Mouse (Mus musculus) intestine, embryonic 16.5 days (tissue): Measurements from ENCODE around the gene Uhrf1bp1. TPM values are rescaled to one million over a fixed set of nuclear protein-coding genes. Genes with fewer than 3 reads are reported as not detected.

ENCODE experiments used
- ATAC-seq: fragments of 200-750 bp; cut with Nextera tagmentation; 2 replicates; pipeline ENCODE4 v1.8.0; 2017; ENCODE audit warnings: moderate TSS enrichment, moderate library complexity
- H3K27ac ChIP-seq: fragments of 300-500 bp; sonication (generic); 2 replicates; pipeline ENCODE4 v1.5.1; 2014; ENCODE audit warnings: mild to moderate bottlenecking, low read length
- H3K27me3 ChIP-seq: fragments of 300-500 bp; sonication (generic); replicated peaks from 2 replicates; pipeline ENCODE4 v1.6.1; 2014; ENCODE audit warnings: low read length, control low read depth, mixed read lengths; ENCODE audit not compliant: control insufficient read depth, insufficient read depth
- H3K36me3 ChIP-seq: fragments of 300-500 bp; sonication (generic); 2 replicates; pipeline ENCODE4 v1.6.1; 2014; ENCODE audit warnings: low read length, control low read depth; ENCODE audit not compliant: control insufficient read depth, insufficient read depth
- H3K4me1 ChIP-seq: fragments of 300-500 bp; sonication (generic); 2 replicates; pipeline ENCODE4 v1.6.1; 2014; ENCODE audit warnings: low read length, control low read depth, mixed read lengths; ENCODE audit not compliant: control insufficient read depth, insufficient read depth
- H3K4me2 ChIP-seq: fragments of 300-500 bp; sonication (generic); 2 replicates; pipeline ENCODE4 v1.6.1; 2014; ENCODE audit warnings: low read depth, low read length, control low read depth
- H3K4me3 ChIP-seq: fragments of 300-500 bp; sonication (generic); 2 replicates; pipeline ENCODE4 v1.5.1; 2014; ENCODE audit warnings: mild to moderate bottlenecking, low read length
- H3K9ac ChIP-seq: fragments of 300-500 bp; sonication (generic); 2 replicates; pipeline ENCODE4 v1.6.1; 2014; ENCODE audit warnings: low read depth, low read length
- H3K9me3 ChIP-seq: fragments of 300-500 bp; sonication (generic); 2 replicates; pipeline ENCODE4 v1.6.1; 2016; ENCODE audit warnings: low read length, control low read depth; ENCODE audit not compliant: control insufficient read depth
- WGBS: fragments of 180-500 bp; shearing (Covaris S2); extraction: QIAGEN DNeasy Blood & Tissue Kit; methylation state at CpG from one replicate; pipeline ENCODE4 v1.1.7; 2014; 5-methylcytosine and 5-hydroxymethylcytosine counted together
- polyA plus RNA-seq: library from polyadenylated mRNA; unstranded; fragments of >200 nt; fragmentation: Nextera tagmentation; extraction: Ambion mirVana; gene quantifications from 2 replicates; pipeline ENCODE4 v1.2.1, GENCODE M21; 2015

The Uhrf1bp1 gene
- polyA plus RNA-seq, 1 experiment from 2014 or later = 2.3 TPM

- peak overlapping the region; percentile 85 for H3K9ac ChIP-seq
- peaks cover 4% of the 10 kb centered on the region for H3K36me3 ChIP-seq
- WGBS = under 1% methylated on average over 45 of the region's 45 CpGs
- H3K9me3 ChIP-seq = no peaks in the 10 kb centered on the region
- ATAC-seq = peak; percentile 34
- H3K4me1 ChIP-seq = peaks cover 25% of the 10 kb centered on the region
- H3K4me3 ChIP-seq = peak overlapping the region; percentile 78
- no peaks in the 10 kb centered on the region for H3K27me3 ChIP-seq
- H3K4me2 ChIP-seq = peak overlapping the region; percentile 96
- H3K27ac ChIP-seq = peak overlapping the region; percentile 49
Measured at GRCm38 (mm10) chr17:27907512-27908205, 51.4 kb downstream of the Uhrf1bp1 start.

GRCm38 (mm10) chr17:27908206-27908887 is 52.1 kb downstream of the Uhrf1bp1 start:
- WGBS = 1% methylated on average over 12 of the region's 12 CpGs
- peak overlapping the region; percentile 78 for H3K4me3 ChIP-seq

GRCm38 (mm10) chr17:27908888-27909621 is 52.8 kb downstream of the Uhrf1bp1 start, which contains the start of gene Anks1:
TSS of gene Anks1 (plus strand) at chr17:27909306.
- H3K4me1 ChIP-seq = peaks cover 35% of the 10 kb centered on the region
- H3K27me3 ChIP-seq = no peaks in the 10 kb centered on the region
- peak; percentile 92 for ATAC-seq
- H3K27ac ChIP-seq = peak within 1 kb of the TSS; percentile 86
- H3K9me3 ChIP-seq = no peaks in the 10 kb centered on the region
- H3K4me3 ChIP-seq = peak within 1 kb of the TSS; percentile 78
- peak within 1 kb of the TSS; percentile 96 for H3K4me2 ChIP-seq
- under 1% methylated on average over 73 of the region's 78 CpGs for WGBS
- H3K36me3 ChIP-seq = peaks cover 2% of the 10 kb centered on the region; the same call in 1 of the 2 replicates
- peak within 1 kb of the TSS; percentile 85 for H3K9ac ChIP-seq

More at GRCm38 (mm10) chr17:27908206-27908887, 52.1 kb downstream of the Uhrf1bp1 start:
- no peaks in the 10 kb centered on the region for H3K27me3 ChIP-seq
- H3K9ac ChIP-seq = peak overlapping the region; percentile 85
- no peak for ATAC-seq
- peak overlapping the region; percentile 96 for H3K4me2 ChIP-seq
- no peaks in the 10 kb centered on the region for H3K9me3 ChIP-seq
- H3K27ac ChIP-seq = peak overlapping the region; percentile 82
- H3K36me3 ChIP-seq = peaks cover 2% of the 10 kb centered on the region; the same call in 1 of the 2 replicates
- peaks cover 31% of the 10 kb centered on the region for H3K4me1 ChIP-seq

DNA sequence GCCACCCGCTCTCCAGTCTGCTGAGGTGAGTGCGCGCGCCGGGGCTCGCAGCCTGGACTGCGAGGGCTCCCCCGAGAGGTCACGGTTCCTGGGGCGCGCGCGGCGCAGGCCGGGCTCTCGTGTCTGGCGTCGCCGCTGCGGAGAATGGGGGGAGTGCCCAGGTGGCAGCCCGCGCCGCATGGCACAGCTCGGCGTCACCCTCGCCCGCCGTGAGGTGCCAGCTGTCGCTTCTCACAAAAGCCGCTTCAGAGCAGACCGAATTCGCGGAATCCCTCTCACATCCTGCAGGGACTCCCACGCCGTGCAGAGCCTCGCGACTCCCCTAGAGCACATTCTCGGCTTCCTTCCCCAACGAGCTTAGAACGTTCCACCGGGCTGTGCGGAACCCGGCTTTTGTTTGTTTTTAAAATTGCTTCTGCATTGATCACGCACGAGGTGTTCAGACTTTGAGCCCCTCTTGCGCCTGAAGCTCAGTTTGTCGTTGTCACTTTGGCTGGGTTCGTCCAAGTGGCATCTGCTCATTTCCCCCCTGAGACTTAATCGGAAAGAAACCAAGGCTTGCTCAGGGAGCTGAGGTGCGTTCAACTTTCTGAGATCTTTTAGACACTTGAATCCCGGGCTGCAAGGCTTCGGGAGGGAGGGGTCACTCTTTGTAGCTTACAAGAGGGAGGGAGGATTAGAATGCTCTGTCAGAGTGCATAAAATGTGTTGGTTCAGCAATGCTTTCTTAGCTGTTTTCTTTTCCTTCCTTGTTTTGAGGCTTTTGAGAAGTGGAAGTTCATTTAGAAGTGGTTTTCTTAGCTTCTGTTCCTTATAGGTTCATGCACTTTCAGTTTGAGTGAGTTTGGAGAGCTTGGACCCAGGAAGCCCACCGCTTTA is 53.6 kb downstream of the Uhrf1bp1 start, which contains the start of gene Taf11:
TSS of gene Taf11 (minus strand) at position 223 of the 879 bp plus-strand sequence.
- H3K4me3 ChIP-seq = peak within 1 kb of the TSS; percentile 78
- peak within 1 kb of the TSS; percentile 85 for H3K9ac ChIP-seq
- H3K4me2 ChIP-seq = peak within 1 kb of the TSS; percentile 96
- 2% methylated on average over 53 of the region's 53 CpGs for WGBS
- H3K36me3 ChIP-seq = peaks cover 2% of the 10 kb centered on the region; the same call in 1 of the 2 replicates
- H3K4me1 ChIP-seq = peaks cover 35% of the 10 kb centered on the region
- no peaks in the 10 kb centered on the region for H3K27me3 ChIP-seq
- peak within 1 kb of the TSS; percentile 86 for H3K27ac ChIP-seq
- ATAC-seq = peak; percentile 38
- H3K9me3 ChIP-seq = no peaks in the 10 kb centered on the region

- Histone ChIP-seq H3K9me3 (no peaks in the 10 kb centered on the region), H3K9ac (no peak overlapping the region), H3K4me2 (no peak overlapping the region), H3K4me1 (peaks cover 30% of the 10 kb centered on the region), H3K27me3 (no peaks in the 10 kb centered on the region), H3K36me3 (no peaks in the 10 kb centered on the region), H3K27ac (no peak overlapping the region), H3K4me3 (no peak overlapping the region)
- no peak for ATAC-seq
- 86% methylated on average over 7 of the region's 7 CpGs for WGBS
Measured at GRCm38 (mm10) chr17:27911371-27911770, 55.1 kb downstream of the Uhrf1bp1 start.

DNA sequence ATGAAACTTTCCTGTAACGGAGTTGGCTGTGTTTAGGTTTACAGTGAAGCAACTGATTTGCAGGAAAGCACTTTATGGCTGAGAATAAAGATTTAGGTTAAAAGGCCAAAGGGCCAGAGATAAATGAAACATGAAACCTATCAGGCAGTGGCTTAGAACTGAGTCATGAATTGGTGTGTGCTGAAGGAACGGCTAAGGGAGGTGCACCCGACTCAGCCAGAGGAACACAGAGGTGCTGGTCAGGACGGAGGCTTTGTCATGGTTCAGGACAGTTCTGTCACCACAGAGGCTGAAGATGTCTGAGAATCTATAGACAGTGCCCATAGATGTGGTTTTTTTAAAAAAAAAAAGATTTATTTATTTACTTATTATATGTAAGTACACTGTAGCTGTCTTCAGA is 58.5 kb downstream of the Uhrf1bp1 start:
- no peaks in the 10 kb centered on the region for H3K9me3 ChIP-seq
- 56% methylated on average over 4 of the region's 4 CpGs for WGBS
- no peaks in the 10 kb centered on the region for H3K36me3 ChIP-seq
- no peak overlapping the region for H3K4me3 ChIP-seq
- no peak overlapping the region for H3K27ac ChIP-seq
- H3K27me3 ChIP-seq = no peaks in the 10 kb centered on the region
- H3K4me2 ChIP-seq = no peak overlapping the region
- H3K9ac ChIP-seq = no peak overlapping the region
- peak; percentile 58 for ATAC-seq
- peaks cover 25% of the 10 kb centered on the region for H3K4me1 ChIP-seq

DNA sequence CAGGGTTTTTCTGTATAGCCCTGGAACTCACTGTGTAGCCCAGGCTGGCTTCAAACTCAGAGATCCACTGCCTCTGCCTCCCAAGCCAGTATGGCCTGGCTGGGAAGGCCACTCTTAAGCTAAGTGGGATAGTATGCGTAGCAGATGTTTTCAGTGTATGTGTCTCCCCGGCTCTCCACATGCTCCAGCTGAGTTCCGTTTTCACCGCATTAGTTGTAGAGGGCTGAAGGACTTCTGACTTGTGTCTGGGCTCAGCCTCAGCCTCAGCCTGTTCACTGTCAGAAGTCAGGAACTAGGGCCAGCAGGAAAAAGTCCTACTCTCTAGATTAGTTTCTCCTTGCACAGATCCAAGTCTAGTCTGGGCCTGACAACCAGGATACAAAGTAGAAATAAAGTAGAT is 60.1 kb downstream of the Uhrf1bp1 start:
- H3K9me3 ChIP-seq = no peaks in the 10 kb centered on the region
- no peaks in the 10 kb centered on the region for H3K27me3 ChIP-seq
- H3K9ac ChIP-seq = no peak overlapping the region
- H3K4me2 ChIP-seq = no peak overlapping the region
- H3K4me3 ChIP-seq = no peak overlapping the region
- 59% methylated on average over 4 of the region's 4 CpGs for WGBS
- H3K36me3 ChIP-seq = no peaks in the 10 kb centered on the region
- peaks cover 22% of the 10 kb centered on the region for H3K4me1 ChIP-seq
- peak overlapping the region; percentile 60; the same call in 1 of the 2 replicates for H3K27ac ChIP-seq
- ATAC-seq = peak; percentile 21

- H3K4me3 ChIP-seq = no peak overlapping the region
- H3K27ac ChIP-seq = no peak overlapping the region
- H3K4me2 ChIP-seq = no peak overlapping the region
- peaks cover 35% of the 10 kb centered on the region for H3K4me1 ChIP-seq
- no peaks in the 10 kb centered on the region for H3K27me3 ChIP-seq
- 68% methylated on average over 4 of the region's 4 CpGs for WGBS
- H3K9me3 ChIP-seq = no peaks in the 10 kb centered on the region
- no peak overlapping the region for H3K9ac ChIP-seq
- no peaks in the 10 kb centered on the region for H3K36me3 ChIP-seq
- ATAC-seq = no peak; the same call in 1 of the 2 replicates
Measured at GRCm38 (mm10) chr17:27920676-27921075, 64.4 kb downstream of the Uhrf1bp1 start.
